Mouse (Mus musculus): ENCODE results near the gene Rab43.

- no peak for TF ChIP-seq CTCF (IDR thresholded peaks at IDR 0.05; ENCODE audit: low read depth)
- no peak for TF ChIP-seq EP300 (IDR thresholded peaks at IDR 0.05; ENCODE audit: low read depth)
Observed at GRCm38 (mm10) chr6:87748078-87748477, 63.9 kb downstream of the Rab43 start.
